ENCODE assay signal across 8 mouse cellular contexts in genomic region chr13:62856305-62856675, GRCm38 (mm10). TPM values are rescaled to one million over a fixed set of nuclear protein-coding genes. Genes with fewer than 3 reads are reported as not detected.
DNase-seq lines count a peak whose midpoint lies in the region; ATAC-seq and TF ChIP-seq lines count a peak whose summit lies in the region.

No protein-coding gene starts in this region.

- 5% methylated on average over 5 of the region's 5 CpGs for WGBS in forebrain, embryonic 16.5 days

- H3K79me2 ChIP-seq in MEL (ENCODE audit: control insufficient read depth, insufficient read depth, low read length, poor library complexity), result no peaks in the 10 kb centered on the region

- peaks cover 2 to 25% of the 10 kb centered on the region in 2 experiments; a peak in 3 of 4 replicates for H3K4me1 ChIP-seq in MEL (ENCODE audit: control insufficient read depth in 1 of 2, insufficient read depth in 2 of 2, low read length in 2 of 2)
- H3K4me1 ChIP-seq in forebrain, embryonic 16.5 days (replicated peaks; ENCODE audit: control insufficient read depth, insufficient read depth, low read length), result peaks cover 8% of the 10 kb centered on the region; the same call in 1 of the 2 replicates

- TF ChIP-seq POLR2A in MEL (IDR thresholded peaks at IDR 0.05; ENCODE audit: control insufficient read depth in 1 of 2, insufficient read depth in 1 of 2, low read depth in 1 of 2, low read length in 2 of 2, poor library complexity in 1 of 2), result 0 out of 4 replicates have a peak, but pooled peaks of 1 of the 2 experiments have one; percentile 10

- peak overlapping the region; percentile 52 for H3K4me2 ChIP-seq in forebrain, embryonic 16.5 days (ENCODE audit: low read length)

- peak; percentile 95 for DNase-seq in MEL (ENCODE audit: low read depth, low spot score)
- DNase-seq in cerebellum, adult 11-12 months, result peak; percentile 19
- DNase-seq in heart, postnatal 36 days, result peak; percentile 75 to 84
- DNase-seq in layer of hippocampus, adult 18-20 months (ENCODE audit: low spot score in 2 of 2), result peak; percentile 44 to 80
- peak; percentile 73 to 80 for DNase-seq in lung, adult 18-20 months
- DNase-seq in testis, postnatal 14 days (ENCODE audit: low spot score), result peak; percentile 68

- ATAC-seq in forebrain, embryonic 16.5 days, result peak; percentile 91
- peak; percentile 89 for ATAC-seq in neutrophil, adult 5-6 weeks (ENCODE audit: extremely low read depth, insufficient number of reproducible peaks, low FRiP score, poor library complexity, severe bottlenecking)

- H3K9me3 ChIP-seq in MEL (replicated peaks; ENCODE audit: insufficient read depth, low read length), result no peaks in the 10 kb centered on the region
- H3K9me3 ChIP-seq in forebrain, embryonic 16.5 days (ENCODE audit: control insufficient read depth, low read length), result no peaks in the 10 kb centered on the region

- TF ChIP-seq CTCF in MEL (IDR thresholded peaks at IDR 0.05 in 2 of 3, conservative IDR thresholded peaks at IDR 0.05 in 1 of 3; ENCODE audit: control insufficient read depth in 1 of 3, insufficient read depth in 1 of 3, low read depth in 2 of 3, low read length in 3 of 3, poor library complexity in 1 of 3, severe bottlenecking in 1 of 3), result peak; percentile 77 to 95 (median 93)

- peak overlapping the region; percentile 73 for H3K27ac ChIP-seq in MEL (ENCODE audit: control insufficient read depth, low read depth, low read length)
- H3K27ac ChIP-seq in forebrain, embryonic 16.5 days (ENCODE audit: low read length), result no peak overlapping the region

- TF ChIP-seq EP300 in MEL (IDR thresholded peaks at IDR 0.05; ENCODE audit: low read depth in 1 of 2, low read length in 2 of 2), result peak; percentile 20 to 42; a peak in 1 of 4 replicates

- peaks cover 0 to 21% of the 10 kb centered on the region in 2 experiments; a peak in 2 of 4 replicates for H3K36me3 ChIP-seq in MEL (ENCODE audit: control insufficient read depth in 1 of 2, insufficient read depth in 2 of 2, low read length in 2 of 2)
- H3K36me3 ChIP-seq in forebrain, embryonic 16.5 days (ENCODE audit: control insufficient read depth, insufficient read depth), result no peaks in the 10 kb centered on the region

- H3K9ac ChIP-seq in MEL (ENCODE audit: control insufficient read depth, low read depth, low read length, poor library complexity, severe bottlenecking), result peak overlapping the region; percentile 67
- H3K9ac ChIP-seq in forebrain, embryonic 16.5 days (replicated peaks; ENCODE audit: low read depth, low read length), result no peak overlapping the region

- intact Hi-C loops in heart, postnatal 36 days (cut with DNase I), result loop anchor here (2.0 to 10.0 kb wide), 4 partner anchors 201 to 389 kb away; partner anchors contain the start of gene Gm49359

- TF ChIP-seq RAD21 in MEL (IDR thresholded peaks at IDR 0.05; ENCODE audit: low read depth, low read length), result peak; percentile 83

- peak overlapping the region; percentile 46 to 71 for H3K4me3 ChIP-seq in MEL (ENCODE audit: control insufficient read depth in 1 of 2, insufficient read depth in 1 of 2, low read depth in 2 of 2, low read length in 2 of 2)
- H3K4me3 ChIP-seq in forebrain, embryonic 16.5 days (replicated peaks; ENCODE audit: low read length), result peak overlapping the region; percentile 33

- H3K27me3 ChIP-seq in MEL (ENCODE audit: control insufficient read depth in 1 of 2, insufficient read depth in 2 of 2, low read length in 2 of 2), result no peaks in the 10 kb centered on the region
- H3K27me3 ChIP-seq in forebrain, embryonic 16.5 days (replicated peaks; ENCODE audit: control insufficient read depth, insufficient read depth, low read length), result no peaks in the 10 kb centered on the region

TF ChIP-seq in MEL, 35 proteins besides CTCF, POLR2A, EP300 and RAD21:
- TF ChIP-seq USF1 (IDR thresholded peaks at IDR 0.05; ENCODE audit: low read depth, low read length) (0 out of 2 replicates have a peak, but pooled peaks have one; percentile 46), TBP (IDR thresholded peaks at IDR 0.05; ENCODE audit: low read depth, low read length) (0 out of 2 replicates have a peak, but pooled peaks have one; percentile 45), SMC3 (IDR thresholded peaks at IDR 0.05; ENCODE audit: low read depth, low read length) (peak; percentile 78), MXI1 (IDR thresholded peaks at IDR 0.05; ENCODE audit: low read depth, low read length) (peak; percentile 92), MYC (IDR thresholded peaks at IDR 0.05; ENCODE audit: low read depth, low read length) (peak; percentile 98), CHD2 (IDR thresholded peaks at IDR 0.05; ENCODE audit: low read length) (no peak), RCOR1 (IDR thresholded peaks at IDR 0.05; ENCODE audit: low read depth, low read length) (no peak), MAZ (IDR thresholded peaks at IDR 0.05; ENCODE audit: low read depth, low read length) (peak; percentile 72; the same call in 1 of the 2 replicates), TCF12 (IDR thresholded peaks at IDR 0.05; ENCODE audit: low read depth, low read length) (no peak), NELFE (IDR thresholded peaks at IDR 0.05; ENCODE audit: low read depth, low read length) (peak; percentile 39; the same call in 1 of the 2 replicates), ETS1 (IDR thresholded peaks at IDR 0.05; ENCODE audit: low read depth, low read length) (peak; percentile 32; the same call in 1 of the 2 replicates), UBTF (IDR thresholded peaks at IDR 0.05; ENCODE audit: borderline replicate concordance, insufficient read depth, low read depth, low read length) (no peak), POLR2AphosphoS2 (IDR thresholded peaks at IDR 0.05; ENCODE audit: low read length) (no peak), MAFK (IDR thresholded peaks at IDR 0.05; ENCODE audit: borderline replicate concordance, low read depth, low read length) (no peak), MYB (IDR thresholded peaks at IDR 0.05; ENCODE audit: low read depth, low read length) (peak; percentile 26; the same call in 1 of the 2 replicates), ZMIZ1 (IDR thresholded peaks at IDR 0.05; ENCODE audit: low read depth, low read length) (no peak), SIN3A (IDR thresholded peaks at IDR 0.05; ENCODE audit: low read length) (peak; percentile 92), E2F4 (IDR thresholded peaks at IDR 0.05; ENCODE audit: borderline replicate concordance, low read depth, low read length) (no peak), GABPA (IDR thresholded peaks at IDR 0.05; ENCODE audit: low read depth, low read length) (no peak), ZKSCAN1 (IDR thresholded peaks at IDR 0.05; ENCODE audit: low read depth, low read length) (no peak), USF2 (IDR thresholded peaks at IDR 0.05; ENCODE audit: borderline replicate concordance in 1 of 2, insufficient read depth in 1 of 2, low read depth in 1 of 2, low read length in 2 of 2) (no peak), ZC3H11A (IDR thresholded peaks at IDR 0.05; ENCODE audit: low read depth, low read length) (peak; percentile 78), TAL1 (IDR thresholded peaks at IDR 0.05; ENCODE audit: low read length) (no peak), ZNF384 (IDR thresholded peaks at IDR 0.05; ENCODE audit: low read depth, low read length) (no peak), POLR2AphosphoS5 (IDR thresholded peaks at IDR 0.05; ENCODE audit: borderline replicate concordance, low read depth, low read length) (no peak), KAT2A (conservative IDR thresholded peaks at IDR 0.05; ENCODE audit: low read depth, low read length) (no peak), BHLHE40 (IDR thresholded peaks at IDR 0.05; ENCODE audit: borderline replicate concordance, low read depth, low read length) (peak; percentile 63), MAX (IDR thresholded peaks at IDR 0.05; ENCODE audit: low read length) (peak; percentile 97), JUND (IDR thresholded peaks at IDR 0.05; ENCODE audit: low read depth, low read length) (no peak), NRF1 (IDR thresholded peaks at IDR 0.05; ENCODE audit: insufficient read depth, low read depth, low read length, poor library complexity, severe bottlenecking) (no peak), HCFC1 (IDR thresholded peaks at IDR 0.05; ENCODE audit: low read depth, low read length) (peak; percentile 55; the same call in 1 of the 2 replicates), CHD1 (IDR thresholded peaks at IDR 0.05; ENCODE audit: low read depth, low read length) (no peak), ELF1 (IDR thresholded peaks at IDR 0.05; ENCODE audit: low read depth, low read length) (0 out of 2 replicates have a peak, but pooled peaks have one; percentile 23), MEF2A (IDR thresholded peaks at IDR 0.05; ENCODE audit: extremely low read depth, insufficient replicate concordance, low read depth, low read length, poor library complexity, severe bottlenecking) (no peak), GATA1 (IDR thresholded peaks at IDR 0.05; ENCODE audit: low read depth, low read length) (no peak)

RNA-seq across cellular contexts. Expression of gene Fbp2, which starts 1.9 kb away (rescaled TPM):
- 4.7 and 10.3 TPM in 2 replicates for total RNA-seq in MEL (2012; rRNA removed)
- 10 to 100 TPM in 1 of 2 experiments, not detected in 1; 10.8 TPM for polyA plus RNA-seq in MEL (2012; ENCODE audit: insufficient read depth in 1 of 2, insufficient read length in 2 of 2, low read depth in 1 of 2, low replicate concordance in 2 of 2, missing spikeins in 1 of 2)
- polyA plus RNA-seq in forebrain, embryonic 16.5 days (2015; fragmentation: Nextera tagmentation; extraction: Ambion mirVana), result 0.36 and 0.41 TPM in 2 replicates
- 10 to 100 TPM; 37.0 to 40.0 TPM for total RNA-seq in heart, postnatal 36 days (2021)
- not detected for total RNA-seq in layer of hippocampus, adult 18-20 months (2021)
- total RNA-seq in neutrophil, adult 5-6 weeks (2017), result not detected in 2 replicates

RNA-seq across cellular contexts. Expression of gene Fbp1, which starts 31.8 kb away (rescaled TPM):
- not detected in 2 replicates for total RNA-seq in MEL (2012; rRNA removed)
- polyA plus RNA-seq in MEL (2012; ENCODE audit: insufficient read depth in 1 of 2, insufficient read length in 2 of 2, low read depth in 1 of 2, low replicate concordance in 2 of 2, missing spikeins in 1 of 2), result not detected
- 0.21 TPM in 1 of 2 replicates, not detected in the other for polyA plus RNA-seq in forebrain, embryonic 16.5 days (2015; fragmentation: Nextera tagmentation; extraction: Ambion mirVana)
- not detected for total RNA-seq in heart, postnatal 36 days (2021)
- under 1 TPM in 1 of 2 experiments, not detected in 1; 0.57 TPM for total RNA-seq in layer of hippocampus, adult 18-20 months (2021)
- not detected in 2 replicates for total RNA-seq in neutrophil, adult 5-6 weeks (2017)

Comparison
In these comparisons a context has a peak if more than half of its experiments do, and no peak if none do; other contexts are left out.
1. DNase-seq: peak in every context shown above with its lines; median percentile 95 in MEL; 80 in heart, postnatal 36 days; 76 in lung, adult 18-20 months; 68 in testis, postnatal 14 days; 62 in layer of hippocampus, adult 18-20 months; 19 in cerebellum, adult 11-12 months.